Mouse (Mus musculus) intestine, embryonic 16.5 days (tissue): Measurements from ENCODE around the gene Sergef. TPM values are rescaled to one million over a fixed set of nuclear protein-coding genes. Genes with fewer than 3 reads are reported as not detected.

Source experiments
- ATAC-seq: fragments of 200-750 bp; cut with Nextera tagmentation; 2 replicates; pipeline ENCODE4 v1.8.0; 2017; ENCODE audit warnings: moderate TSS enrichment, moderate library complexity
- H3K27ac ChIP-seq: fragments of 300-500 bp; sonication (generic); 2 replicates; pipeline ENCODE4 v1.5.1; 2014; ENCODE audit warnings: mild to moderate bottlenecking, low read length
- H3K27me3 ChIP-seq: fragments of 300-500 bp; sonication (generic); replicated peaks from 2 replicates; pipeline ENCODE4 v1.6.1; 2014; ENCODE audit warnings: low read length, control low read depth, mixed read lengths; ENCODE audit not compliant: control insufficient read depth, insufficient read depth
- H3K36me3 ChIP-seq: fragments of 300-500 bp; sonication (generic); 2 replicates; pipeline ENCODE4 v1.6.1; 2014; ENCODE audit warnings: low read length, control low read depth; ENCODE audit not compliant: control insufficient read depth, insufficient read depth
- H3K4me1 ChIP-seq: fragments of 300-500 bp; sonication (generic); 2 replicates; pipeline ENCODE4 v1.6.1; 2014; ENCODE audit warnings: low read length, control low read depth, mixed read lengths; ENCODE audit not compliant: control insufficient read depth, insufficient read depth
- H3K4me2 ChIP-seq: fragments of 300-500 bp; sonication (generic); 2 replicates; pipeline ENCODE4 v1.6.1; 2014; ENCODE audit warnings: low read depth, low read length, control low read depth
- H3K4me3 ChIP-seq: fragments of 300-500 bp; sonication (generic); 2 replicates; pipeline ENCODE4 v1.5.1; 2014; ENCODE audit warnings: mild to moderate bottlenecking, low read length
- H3K9ac ChIP-seq: fragments of 300-500 bp; sonication (generic); 2 replicates; pipeline ENCODE4 v1.6.1; 2014; ENCODE audit warnings: low read depth, low read length
- H3K9me3 ChIP-seq: fragments of 300-500 bp; sonication (generic); 2 replicates; pipeline ENCODE4 v1.6.1; 2016; ENCODE audit warnings: low read length, control low read depth; ENCODE audit not compliant: control insufficient read depth
- WGBS: fragments of 180-500 bp; shearing (Covaris S2); extraction: QIAGEN DNeasy Blood & Tissue Kit; methylation state at CpG from one replicate; pipeline ENCODE4 v1.1.7; 2014; 5-methylcytosine and 5-hydroxymethylcytosine counted together
- polyA plus RNA-seq: library from polyadenylated mRNA; unstranded; fragments of >200 nt; fragmentation: Nextera tagmentation; extraction: Ambion mirVana; gene quantifications from 2 replicates; pipeline ENCODE4 v1.2.1, GENCODE M21; 2015

The Sergef gene
- polyA plus RNA-seq, 1 experiment from 2014 or later: 14.6 TPM

DNA sequence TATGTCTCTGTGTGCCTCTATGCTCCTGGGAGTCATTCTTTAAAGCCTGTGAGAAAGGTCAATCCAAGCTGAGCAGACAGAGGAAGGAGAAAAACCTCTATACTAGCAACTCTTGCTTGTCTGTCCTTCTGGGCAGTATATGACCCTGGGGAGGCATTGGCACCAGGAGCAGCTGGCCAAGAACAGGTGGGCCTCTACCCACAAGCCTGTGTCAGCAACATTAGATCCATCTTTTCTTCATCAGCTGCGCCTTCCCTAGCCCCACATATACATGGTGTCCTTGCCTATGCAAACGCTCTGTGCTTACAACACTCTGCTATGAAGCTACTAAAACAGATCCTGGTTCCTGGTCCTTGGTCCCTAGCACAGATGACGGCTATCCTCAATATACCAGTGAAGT lies 97.5 kb downstream of the Sergef start:
- ATAC-seq: no peak
- Histone ChIP-seq H3K4me1 (no peaks in the 10 kb centered on the region), H3K4me2 (no peak overlapping the region), H3K27ac (no peak overlapping the region), H3K9me3 (no peaks in the 10 kb centered on the region), H3K36me3 (0 out of 2 replicates have a peak, but pooled peaks cover 4% of the 10 kb centered on the region), H3K27me3 (no peaks in the 10 kb centered on the region), H3K4me3 (no peak overlapping the region), H3K9ac (no peak overlapping the region)
- 88% methylated on average over 3 of the region's 3 CpGs for WGBS

DNA sequence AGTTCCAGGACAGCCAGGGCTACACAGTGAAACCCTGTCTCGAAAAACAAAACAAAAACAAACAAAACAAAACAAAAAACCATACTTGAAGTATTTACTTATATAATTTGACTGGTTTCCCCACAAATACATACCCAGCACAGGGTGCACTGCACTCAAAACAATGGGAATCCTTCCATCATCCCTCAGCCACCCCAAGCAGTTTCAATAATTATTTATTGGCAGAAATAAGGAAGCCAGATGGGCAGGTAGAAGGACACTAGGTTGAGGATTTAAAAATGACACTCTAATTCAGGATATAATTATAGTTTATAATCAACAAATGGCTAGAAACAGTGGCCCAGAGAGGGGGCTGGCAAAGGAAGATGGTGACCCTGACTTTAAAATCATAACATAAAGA lies 99.0 kb downstream of the Sergef start:
- Histone ChIP-seq H3K4me3 (no peak overlapping the region), H3K36me3 (0 out of 2 replicates have a peak, but pooled peaks cover 4% of the 10 kb centered on the region), H3K27ac (no peak overlapping the region), H3K4me2 (no peak overlapping the region), H3K9ac (no peak overlapping the region), H3K27me3 (no peaks in the 10 kb centered on the region), H3K4me1 (no peaks in the 10 kb centered on the region), H3K9me3 (no peaks in the 10 kb centered on the region)
- ATAC-seq: no peak
- WGBS: 56% methylated on average over 1 of the region's 1 CpGs

GRCm38 (mm10) chr7:46536456-46537097 lies 103.0 kb downstream of the Sergef start:
- no peak overlapping the region for H3K9ac ChIP-seq
- WGBS: 91% methylated on average over 9 of the region's 9 CpGs

GRCm38 (mm10) chr7:46535429-46535799 lies 104.2 kb downstream of the Sergef start:
- H3K4me1 ChIP-seq: no peaks in the 10 kb centered on the region
- peak; percentile 60 for ATAC-seq
- no peaks in the 10 kb centered on the region for H3K36me3 ChIP-seq
- WGBS: 31% methylated on average over 10 of the region's 10 CpGs
- no peaks in the 10 kb centered on the region for H3K27me3 ChIP-seq
- H3K4me3 ChIP-seq: no peak overlapping the region
- H3K9ac ChIP-seq: no peak overlapping the region
- no peaks in the 10 kb centered on the region for H3K9me3 ChIP-seq
- no peak overlapping the region for H3K27ac ChIP-seq
- H3K4me2 ChIP-seq: no peak overlapping the region

More at GRCm38 (mm10) chr7:46536456-46537097, 103.0 kb downstream of the Sergef start:
- H3K36me3 ChIP-seq: no peaks in the 10 kb centered on the region
- no peak overlapping the region for H3K27ac ChIP-seq
- H3K27me3 ChIP-seq: no peaks in the 10 kb centered on the region
- no peak overlapping the region for H3K4me3 ChIP-seq
- no peaks in the 10 kb centered on the region for H3K4me1 ChIP-seq
- H3K9me3 ChIP-seq: no peaks in the 10 kb centered on the region
- no peak overlapping the region for H3K4me2 ChIP-seq
- no peak for ATAC-seq

GRCm38 (mm10) chr7:46534767-46535428 lies 104.7 kb downstream of the Sergef start:
- no peaks in the 10 kb centered on the region for H3K9me3 ChIP-seq
- H3K4me2 ChIP-seq: no peak overlapping the region
- H3K36me3 ChIP-seq: no peaks in the 10 kb centered on the region
- no peak overlapping the region for H3K27ac ChIP-seq
- no peaks in the 10 kb centered on the region for H3K27me3 ChIP-seq
- 86% methylated on average over 11 of the region's 11 CpGs for WGBS
- H3K9ac ChIP-seq: no peak overlapping the region
- no peak for ATAC-seq
- H3K4me1 ChIP-seq: no peaks in the 10 kb centered on the region
- no peak overlapping the region for H3K4me3 ChIP-seq

DNA sequence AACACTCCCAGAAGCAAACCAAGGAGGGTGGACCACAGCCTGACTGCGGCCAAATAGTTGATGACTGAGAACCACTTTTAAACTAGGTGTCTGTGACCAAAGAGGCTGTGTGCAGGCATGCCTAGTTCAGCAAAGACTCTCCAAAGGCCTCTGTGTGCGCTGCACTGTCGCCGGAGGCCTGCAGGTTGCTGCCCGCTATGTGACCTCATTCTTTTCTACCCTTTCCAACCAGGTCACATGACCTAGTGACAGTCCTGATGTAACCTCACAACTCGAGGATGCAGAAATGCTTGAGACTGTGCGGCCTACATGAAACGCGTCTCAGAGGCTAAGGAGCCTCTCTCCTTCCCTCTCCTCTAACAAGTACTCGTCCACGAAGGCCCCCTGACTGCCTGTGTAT lies 106.1 kb downstream of the Sergef start:
- no peak for ATAC-seq
- no peak overlapping the region for H3K4me3 ChIP-seq
- H3K27me3 ChIP-seq: no peaks in the 10 kb centered on the region
- H3K36me3 ChIP-seq: no peaks in the 10 kb centered on the region
- no peak overlapping the region for H3K9ac ChIP-seq
- H3K27ac ChIP-seq: no peak overlapping the region
- WGBS: 88% methylated on average over 11 of the region's 11 CpGs
- H3K4me2 ChIP-seq: no peak overlapping the region
- no peaks in the 10 kb centered on the region for H3K9me3 ChIP-seq
- H3K4me1 ChIP-seq: no peaks in the 10 kb centered on the region

DNA sequence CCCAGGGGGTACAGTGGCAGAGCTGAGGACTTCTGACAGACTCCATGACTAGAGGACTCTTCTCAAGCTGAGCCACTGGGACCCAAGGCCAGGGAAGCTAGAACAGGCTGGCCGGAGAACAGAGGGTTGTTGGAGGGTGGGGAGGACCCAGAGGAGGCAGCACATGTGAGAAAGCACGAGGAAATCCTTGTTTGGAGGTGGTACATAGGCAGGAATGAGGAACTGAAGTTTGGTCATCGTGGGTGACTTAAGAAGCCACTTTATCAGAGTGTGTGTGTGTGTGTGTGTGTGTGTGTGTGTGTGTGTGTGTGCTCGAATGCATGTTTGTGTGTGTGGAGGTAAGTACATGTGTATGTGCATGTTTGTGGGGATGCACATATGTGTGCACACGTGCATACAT lies 108.3 kb downstream of the Sergef start:
- Histone ChIP-seq H3K9ac (no peak overlapping the region), H3K4me1 (no peaks in the 10 kb centered on the region), H3K27me3 (no peaks in the 10 kb centered on the region), H3K4me3 (no peak overlapping the region), H3K4me2 (no peak overlapping the region), H3K27ac (no peak overlapping the region), H3K9me3 (no peaks in the 10 kb centered on the region), H3K36me3 (no peaks in the 10 kb centered on the region)
- no peak for ATAC-seq
- WGBS: 82% methylated on average over 5 of the region's 5 CpGs

DNA sequence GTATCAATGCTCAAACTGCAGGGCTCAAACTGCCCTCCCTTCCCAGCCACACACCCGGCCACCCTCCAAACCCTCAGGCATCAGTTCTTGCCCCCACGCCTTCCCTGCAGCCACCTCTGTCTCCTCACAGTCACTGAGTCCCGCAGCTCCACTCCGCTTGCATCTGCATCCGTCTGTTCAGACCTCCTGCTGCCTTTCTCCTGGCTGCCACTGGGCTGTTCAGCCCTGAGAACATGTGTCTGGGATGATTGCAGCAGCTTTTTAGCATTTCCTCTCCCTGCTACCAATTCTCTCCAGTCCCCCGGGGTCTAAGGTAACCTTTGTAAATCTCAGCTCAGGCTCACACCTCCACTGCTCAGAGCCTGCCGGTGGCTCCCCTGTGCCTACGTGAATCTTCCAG lies 109.7 kb downstream of the Sergef start:
- Histone ChIP-seq H3K27ac (no peak overlapping the region), H3K27me3 (no peaks in the 10 kb centered on the region), H3K9me3 (no peaks in the 10 kb centered on the region), H3K4me1 (no peaks in the 10 kb centered on the region), H3K4me3 (no peak overlapping the region), H3K4me2 (no peak overlapping the region), H3K9ac (no peak overlapping the region), H3K36me3 (no peaks in the 10 kb centered on the region)
- 65% methylated on average over 8 of the region's 8 CpGs for WGBS
- ATAC-seq: no peak

- Histone ChIP-seq H3K27me3 (no peaks in the 10 kb centered on the region), H3K9ac (no peak overlapping the region), H3K4me1 (no peaks in the 10 kb centered on the region), H3K27ac (no peak overlapping the region), H3K4me2 (no peak overlapping the region), H3K9me3 (no peaks in the 10 kb centered on the region), H3K4me3 (no peak overlapping the region), H3K36me3 (no peaks in the 10 kb centered on the region)
- 89% methylated on average over 5 of the region's 5 CpGs for WGBS
- ATAC-seq: no peak
Measured at GRCm38 (mm10) chr7:46529259-46529658, 110.3 kb downstream of the Sergef start.
